Mouse (Mus musculus): Measurements from ENCODE around the gene Gtf3c2. TPM values are rescaled to one million over a fixed set of nuclear protein-coding genes. Genes with fewer than 3 reads are reported as not detected.

Gtf3c2 gene
- 56.6 TPM for polyA plus RNA-seq (2014; fragmentation: Illumina TruSeq; extraction: RNeasy Lipid Tissue Mini Kit (QIAGEN cat#74804); ENCODE audit: low read depth, low replicate concordance)

DNA sequence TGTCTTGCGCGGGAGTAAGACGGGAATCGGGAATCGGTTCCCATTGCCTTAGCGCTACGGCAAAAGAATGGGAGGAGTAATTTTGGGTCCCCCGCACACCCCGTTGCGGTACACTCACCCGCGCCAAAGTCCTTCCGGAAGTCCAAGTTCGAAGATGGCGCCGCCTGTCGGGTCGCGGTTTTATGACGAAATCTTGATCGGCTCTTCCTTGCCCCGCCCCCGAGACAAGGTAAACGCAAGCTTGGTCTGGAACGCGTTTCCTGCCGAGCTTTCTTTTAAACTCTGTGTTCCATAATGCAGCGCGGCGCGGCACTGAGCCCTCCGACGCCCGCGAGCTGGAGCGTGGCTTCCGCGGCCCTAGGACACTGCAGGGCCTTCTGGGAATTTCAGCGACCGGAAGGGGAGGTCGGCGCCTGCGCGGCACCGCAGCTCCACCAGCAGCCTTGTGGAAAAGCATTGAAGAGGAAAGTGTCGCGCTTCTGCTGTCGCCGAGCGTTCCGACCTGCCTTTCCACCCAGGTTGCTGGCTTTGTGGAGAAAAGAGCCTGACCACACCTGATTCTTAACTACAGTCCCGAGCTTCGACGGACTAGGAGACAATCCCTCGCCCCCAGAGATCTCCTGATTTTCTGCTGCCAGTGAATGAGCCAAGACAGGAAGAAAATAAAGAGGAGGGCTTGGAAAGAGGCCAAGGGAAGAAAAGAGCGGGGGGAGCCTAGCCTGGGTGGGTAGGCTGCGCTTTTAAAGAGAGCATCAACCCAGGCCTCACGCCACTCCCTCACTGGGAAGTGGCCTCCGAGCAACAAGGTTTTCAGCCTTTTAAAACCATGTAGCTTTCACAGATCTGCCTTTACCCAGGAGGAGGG, at the start of gene Gtf3c2, which contains the start of gene Gm29609:
TSS of gene Gtf3c2 (minus strand) at position 379 of the 865 bp plus-strand sequence.
TSS of gene Gm29609 (minus strand) at position 146 of the 865 bp plus-strand sequence.

DNA sequence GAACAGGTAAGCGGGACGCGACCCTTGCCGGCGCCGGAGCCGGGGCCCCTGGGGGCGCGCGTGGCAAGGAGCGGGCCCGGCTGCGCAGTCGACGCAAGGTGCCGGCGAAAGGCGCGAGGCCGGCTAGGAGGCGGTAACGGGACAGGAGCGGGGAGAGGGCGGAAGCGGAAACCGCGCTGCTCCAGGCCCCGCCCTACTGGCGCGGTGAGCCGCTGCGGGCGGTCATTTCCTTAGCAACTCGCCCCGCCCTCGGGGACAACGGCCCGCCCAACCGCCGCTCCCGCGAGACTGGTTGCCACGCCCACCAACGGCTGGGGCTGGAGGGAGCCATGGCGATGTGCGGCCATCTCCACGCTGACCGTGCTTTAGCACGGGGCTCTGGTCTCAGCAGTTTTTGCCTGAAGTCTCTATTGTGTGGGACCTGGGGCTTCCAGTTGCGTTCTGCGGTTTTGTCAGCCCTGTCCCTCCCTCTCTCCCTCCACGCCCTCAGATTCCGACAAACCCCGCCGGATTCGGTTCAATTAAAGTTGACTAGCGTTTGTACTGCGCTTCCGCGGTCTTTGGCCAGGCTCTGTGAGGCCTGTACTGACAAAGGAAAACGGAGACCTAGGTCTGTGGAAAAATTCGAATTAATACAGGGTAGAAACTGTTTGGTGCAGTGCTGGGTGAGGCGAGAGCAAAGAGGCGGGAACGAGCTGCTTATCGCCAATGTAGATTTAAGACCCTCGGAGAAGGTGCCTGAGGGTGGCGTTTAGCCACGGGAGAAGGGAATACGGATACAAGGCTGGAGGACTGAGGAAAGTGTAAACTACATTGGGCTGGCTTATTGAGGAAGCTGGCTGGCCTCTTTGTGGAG, 40.7 kb upstream of the Gtf3c2 start, which contains the start of gene Ppm1g:
TSS of gene Ppm1g (minus strand) at position 240 of the 856 bp plus-strand sequence.

DNA sequence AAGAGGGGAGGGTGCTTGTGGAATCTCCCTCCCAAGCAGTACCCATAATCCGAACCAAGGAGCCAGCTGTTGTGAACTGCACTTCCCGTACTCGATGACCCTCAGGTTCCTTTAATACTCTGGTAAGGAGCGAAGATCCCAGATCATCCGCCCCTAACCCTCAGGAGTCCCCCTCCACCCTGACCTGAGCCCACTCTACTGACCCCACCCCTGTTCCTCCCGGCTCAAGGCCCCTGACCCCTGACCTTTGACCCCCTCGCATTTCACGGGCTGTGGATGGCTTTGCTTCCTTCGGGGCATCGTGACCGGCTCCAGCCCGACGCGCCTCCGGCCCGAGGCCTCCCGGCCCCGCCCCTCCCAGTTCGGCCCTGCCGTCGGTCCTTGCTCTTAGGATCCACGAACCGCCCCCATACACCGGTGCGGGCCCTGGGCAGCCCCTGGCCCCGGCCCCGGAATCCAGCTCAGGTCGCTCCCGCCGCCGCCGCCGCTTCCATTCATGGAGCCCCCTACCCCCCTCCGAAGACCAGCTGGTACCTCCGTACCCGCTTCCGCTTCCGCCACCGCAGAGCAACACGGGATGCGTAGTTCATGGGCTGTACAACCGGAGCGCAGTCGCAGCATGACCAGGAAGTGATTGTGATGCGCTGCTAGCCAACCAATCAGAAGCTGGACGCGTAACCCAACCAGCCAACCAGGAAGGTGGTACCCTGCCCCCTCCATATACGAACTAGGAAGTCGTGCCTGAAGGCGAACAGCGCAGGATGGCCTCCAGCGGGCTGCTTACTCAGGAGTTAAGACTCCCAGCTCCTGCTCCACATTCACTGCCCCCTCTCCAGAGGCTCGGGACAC, 22.0 kb upstream of the Gtf3c2 start, which contains the start of gene Zfp513:
TSS of gene Zfp513 (minus strand) at position 562 of the 849 bp plus-strand sequence.

DNA sequence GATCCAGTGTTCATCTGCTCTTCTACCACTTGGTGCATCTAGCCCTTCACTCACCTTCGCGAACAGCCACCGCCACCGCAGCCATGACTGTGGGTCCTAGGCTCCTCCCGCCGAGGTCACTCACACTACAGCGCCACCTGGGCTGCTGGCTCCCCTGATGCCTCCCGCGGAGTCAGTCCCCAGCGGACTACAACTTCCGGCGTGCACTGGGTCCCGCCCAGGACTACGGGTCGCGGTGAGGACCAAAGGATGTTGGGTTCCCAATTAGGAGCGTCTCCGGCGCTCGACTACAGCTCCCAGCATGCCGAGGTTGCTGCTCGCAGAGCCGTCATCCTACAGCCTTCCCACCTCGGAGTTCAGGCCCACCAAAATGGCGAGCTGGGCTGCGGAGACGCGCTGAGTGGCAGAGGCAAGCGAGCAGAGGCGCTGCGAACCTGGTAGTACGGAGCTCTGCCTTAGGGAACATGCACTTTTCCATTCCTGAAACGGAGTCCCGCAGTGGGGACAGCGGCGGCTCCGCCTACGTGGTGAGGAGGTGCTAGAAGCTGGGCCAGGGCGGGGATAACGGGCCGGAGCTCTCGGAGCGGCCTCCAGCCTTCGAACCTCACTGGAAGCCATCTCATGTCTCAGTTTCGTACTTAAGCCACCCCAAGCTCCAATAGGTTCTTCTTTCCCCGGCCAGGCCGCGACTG, 13.1 kb upstream of the Gtf3c2 start, which contains the start of the genes Snx17 and Eif2b4:
TSS of gene Snx17 (plus strand) at position 289 of the 692 bp plus-strand sequence.
TSS of gene Eif2b4 (minus strand) at position 492 of the 692 bp plus-strand sequence.

DNA sequence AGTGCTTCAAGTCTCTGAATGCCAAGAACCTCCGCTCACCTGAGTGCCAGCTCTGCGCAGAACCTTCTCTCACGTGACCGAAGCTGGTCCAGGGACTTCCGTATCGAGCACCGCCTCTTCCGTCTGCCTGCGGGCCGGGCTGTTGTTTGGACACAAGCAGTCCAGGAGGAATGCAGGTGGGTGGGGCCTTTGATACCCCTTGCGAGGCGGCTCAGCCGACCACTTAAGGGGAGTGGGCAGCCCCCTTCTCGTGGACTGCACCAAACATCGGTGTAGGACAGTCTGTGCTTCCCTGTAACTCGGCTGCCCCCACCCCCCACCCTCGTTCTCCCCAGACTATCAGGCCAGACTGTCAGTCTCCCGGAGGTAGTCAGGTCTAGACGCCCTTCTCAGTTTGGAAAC, 25.8 kb downstream of the Gtf3c2 start, which contains the start of gene Mpv17:
TSS of gene Mpv17 (minus strand) at position 100 of the 402 bp plus-strand sequence.

DNA sequence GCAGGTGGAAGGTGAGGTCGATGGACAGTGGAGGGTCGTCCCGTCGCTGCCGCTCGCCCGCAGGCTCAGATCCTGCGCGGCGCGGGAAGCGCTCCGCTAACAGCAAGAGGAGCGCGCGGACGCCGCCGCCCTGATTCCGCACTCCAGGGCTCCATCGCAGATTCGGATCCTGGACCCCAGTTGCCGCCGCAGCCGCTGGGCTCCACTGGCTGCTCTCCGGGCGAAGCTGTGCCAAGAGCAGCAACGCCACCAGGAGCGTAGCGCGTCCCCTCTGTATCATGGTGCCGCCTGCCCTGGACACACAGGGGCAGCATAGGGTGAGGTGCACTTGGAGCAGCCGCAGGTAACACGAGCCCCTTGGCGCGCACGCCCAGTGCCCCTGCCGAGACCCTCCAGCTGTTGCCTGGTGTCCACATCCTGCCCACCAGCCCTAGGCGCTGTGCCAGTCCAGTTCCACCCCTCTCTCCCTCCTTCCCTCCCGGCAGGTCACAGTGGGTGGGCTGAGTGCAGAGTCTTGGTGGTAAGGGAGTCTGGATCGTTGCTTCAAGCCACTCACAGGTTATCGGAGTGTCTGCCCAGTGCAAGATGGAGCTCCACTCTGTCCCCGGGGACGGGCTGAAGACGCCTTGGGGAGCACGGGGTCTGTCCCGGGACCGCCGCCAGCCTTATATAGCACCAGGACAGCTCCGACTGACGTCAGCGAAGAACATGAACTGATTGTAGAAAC, 41.5 kb downstream of the Gtf3c2 start, which contains the start of gene Ucn:
TSS of gene Ucn (minus strand) at position 589 of the 727 bp plus-strand sequence.

DNA sequence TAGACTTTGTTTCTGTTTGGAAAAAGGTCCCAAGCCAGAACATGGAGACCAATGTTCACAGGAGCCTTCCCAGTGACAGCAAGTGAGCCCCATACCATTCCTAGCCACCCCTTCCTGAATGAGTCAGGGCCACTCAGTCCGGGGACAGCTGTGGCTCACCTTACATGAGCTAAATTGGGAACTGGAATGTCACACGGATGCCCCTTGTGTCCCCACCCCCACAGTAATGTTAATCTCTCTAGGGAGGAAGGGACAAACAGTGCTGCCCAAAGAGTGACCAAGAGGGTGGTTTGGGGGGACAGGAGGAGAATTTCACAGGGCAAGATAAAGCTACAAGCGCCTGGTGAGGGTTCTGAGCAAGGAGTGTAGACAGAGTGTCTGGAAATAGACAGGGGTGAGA, 63.6 kb downstream of the Gtf3c2 start, which contains the start of gene Trim54:
TSS of gene Trim54 (plus strand) at position 359 of the 400 bp plus-strand sequence.

DNA sequence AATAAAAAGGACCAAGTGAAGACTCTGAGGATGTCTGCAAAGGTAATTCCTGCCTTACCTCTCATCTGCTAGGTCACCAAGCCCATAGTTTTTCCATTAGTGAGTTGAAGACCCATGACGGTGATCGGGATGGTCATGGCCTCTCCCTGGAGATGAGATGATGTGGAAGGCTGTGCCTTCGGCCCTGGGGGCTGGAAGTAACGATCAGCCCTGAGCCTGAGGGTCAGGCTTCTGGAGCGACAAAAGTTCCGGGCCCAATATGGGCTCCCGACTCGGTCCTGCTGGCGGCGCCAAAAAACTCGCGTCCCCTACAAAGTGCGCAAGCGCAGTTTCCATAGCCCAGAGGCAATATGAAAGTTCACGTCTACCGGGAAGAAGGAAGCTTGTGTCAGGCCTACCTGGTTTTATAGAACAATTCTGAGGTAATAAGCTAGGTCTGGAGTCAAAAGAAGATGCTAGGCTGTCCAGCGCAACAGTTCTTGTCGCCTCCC, 71.9 kb downstream of the Gtf3c2 start, which contains the start of gene Slc30a3:
TSS of gene Slc30a3 (minus strand) at position 238 of the 491 bp plus-strand sequence.

Other genes starting within 250 kb of the Gtf3c2 start
- 1.9 TPM for gene Cgref1, start 234.6 kb downstream of the Gtf3c2 start, polyA plus RNA-seq (2014; fragmentation: Illumina TruSeq; extraction: RNeasy Lipid Tissue Mini Kit (QIAGEN cat#74804); ENCODE audit: low read depth, low replicate concordance)
- 157 TPM for gene Preb, start 219.8 kb downstream of the Gtf3c2 start, polyA plus RNA-seq (2014; fragmentation: Illumina TruSeq; extraction: RNeasy Lipid Tissue Mini Kit (QIAGEN cat#74804); ENCODE audit: low read depth, low replicate concordance)
- 4.2 TPM for gene Tcf23, start 211.5 kb downstream of the Gtf3c2 start, polyA plus RNA-seq (2014; fragmentation: Illumina TruSeq; extraction: RNeasy Lipid Tissue Mini Kit (QIAGEN cat#74804); ENCODE audit: low read depth, low replicate concordance)
- 188 TPM for gene Atraid, start 131.8 kb downstream of the Gtf3c2 start, polyA plus RNA-seq (2014; fragmentation: Illumina TruSeq; extraction: RNeasy Lipid Tissue Mini Kit (QIAGEN cat#74804); ENCODE audit: low read depth, low replicate concordance)
- gene Slc5a6, start 131.2 kb downstream of the Gtf3c2 start, polyA plus RNA-seq (2014; fragmentation: Illumina TruSeq; extraction: RNeasy Lipid Tissue Mini Kit (QIAGEN cat#74804); ENCODE audit: low read depth, low replicate concordance) = 17.8 TPM
- gene Cad, start 125.4 kb downstream of the Gtf3c2 start, polyA plus RNA-seq (2014; fragmentation: Illumina TruSeq; extraction: RNeasy Lipid Tissue Mini Kit (QIAGEN cat#74804); ENCODE audit: low read depth, low replicate concordance) = 109 TPM
- gene Dnajc5g, start 73.9 kb downstream of the Gtf3c2 start, polyA plus RNA-seq (2014; fragmentation: Illumina TruSeq; extraction: RNeasy Lipid Tissue Mini Kit (QIAGEN cat#74804); ENCODE audit: low read depth, low replicate concordance) = 2.3 TPM
- 8.9 TPM for gene Slc30a3, start 71.9 kb downstream of the Gtf3c2 start, polyA plus RNA-seq (2014; fragmentation: Illumina TruSeq; extraction: RNeasy Lipid Tissue Mini Kit (QIAGEN cat#74804); ENCODE audit: low read depth, low replicate concordance)
- gene Trim54, start 63.4 kb downstream of the Gtf3c2 start, polyA plus RNA-seq (2014; fragmentation: Illumina TruSeq; extraction: RNeasy Lipid Tissue Mini Kit (QIAGEN cat#74804); ENCODE audit: low read depth, low replicate concordance) = not detected
- not detected for gene Ucn, start 41.3 kb downstream of the Gtf3c2 start, polyA plus RNA-seq (2014; fragmentation: Illumina TruSeq; extraction: RNeasy Lipid Tissue Mini Kit (QIAGEN cat#74804); ENCODE audit: low read depth, low replicate concordance)
- 65.2 TPM for gene Mpv17, start 25.9 kb downstream of the Gtf3c2 start, polyA plus RNA-seq (2014; fragmentation: Illumina TruSeq; extraction: RNeasy Lipid Tissue Mini Kit (QIAGEN cat#74804); ENCODE audit: low read depth, low replicate concordance)
- 2.0 TPM for gene Gm29609, start 233 bp downstream of the Gtf3c2 start, polyA plus RNA-seq (2014; fragmentation: Illumina TruSeq; extraction: RNeasy Lipid Tissue Mini Kit (QIAGEN cat#74804); ENCODE audit: low read depth, low replicate concordance)
- gene Snx17, start 13.1 kb upstream of the Gtf3c2 start, polyA plus RNA-seq (2014; fragmentation: Illumina TruSeq; extraction: RNeasy Lipid Tissue Mini Kit (QIAGEN cat#74804); ENCODE audit: low read depth, low replicate concordance) = 78.8 TPM
- gene Eif2b4, start 13.3 kb upstream of the Gtf3c2 start, polyA plus RNA-seq (2014; fragmentation: Illumina TruSeq; extraction: RNeasy Lipid Tissue Mini Kit (QIAGEN cat#74804); ENCODE audit: low read depth, low replicate concordance) = 34.0 TPM
- gene Zfp513, start 22.2 kb upstream of the Gtf3c2 start, polyA plus RNA-seq (2014; fragmentation: Illumina TruSeq; extraction: RNeasy Lipid Tissue Mini Kit (QIAGEN cat#74804); ENCODE audit: low read depth, low replicate concordance) = 17.7 TPM
- gene Ppm1g, start 40.5 kb upstream of the Gtf3c2 start, polyA plus RNA-seq (2014; fragmentation: Illumina TruSeq; extraction: RNeasy Lipid Tissue Mini Kit (QIAGEN cat#74804); ENCODE audit: low read depth, low replicate concordance) = 74.3 TPM
- gene Nrbp1, start 60.7 kb upstream of the Gtf3c2 start, polyA plus RNA-seq (2014; fragmentation: Illumina TruSeq; extraction: RNeasy Lipid Tissue Mini Kit (QIAGEN cat#74804); ENCODE audit: low read depth, low replicate concordance) = 83.1 TPM
- not detected for gene Gm9970, start 61.1 kb upstream of the Gtf3c2 start, polyA plus RNA-seq (2014; fragmentation: Illumina TruSeq; extraction: RNeasy Lipid Tissue Mini Kit (QIAGEN cat#74804); ENCODE audit: low read depth, low replicate concordance)
- gene Krtcap3, start 71.5 kb upstream of the Gtf3c2 start, polyA plus RNA-seq (2014; fragmentation: Illumina TruSeq; extraction: RNeasy Lipid Tissue Mini Kit (QIAGEN cat#74804); ENCODE audit: low read depth, low replicate concordance) = 18.2 TPM
- 45.4 TPM for gene Ift172, start 111.0 kb upstream of the Gtf3c2 start, polyA plus RNA-seq (2014; fragmentation: Illumina TruSeq; extraction: RNeasy Lipid Tissue Mini Kit (QIAGEN cat#74804); ENCODE audit: low read depth, low replicate concordance)
- 6.8 TPM for gene Fndc4, start 115.9 kb upstream of the Gtf3c2 start, polyA plus RNA-seq (2014; fragmentation: Illumina TruSeq; extraction: RNeasy Lipid Tissue Mini Kit (QIAGEN cat#74804); ENCODE audit: low read depth, low replicate concordance)
- gene Gckr, start 117.3 kb upstream of the Gtf3c2 start, polyA plus RNA-seq (2014; fragmentation: Illumina TruSeq; extraction: RNeasy Lipid Tissue Mini Kit (QIAGEN cat#74804); ENCODE audit: low read depth, low replicate concordance) = 0.50 TPM